ENCODE assay signal across 8 mouse cellular contexts in the genomic region with DNA sequence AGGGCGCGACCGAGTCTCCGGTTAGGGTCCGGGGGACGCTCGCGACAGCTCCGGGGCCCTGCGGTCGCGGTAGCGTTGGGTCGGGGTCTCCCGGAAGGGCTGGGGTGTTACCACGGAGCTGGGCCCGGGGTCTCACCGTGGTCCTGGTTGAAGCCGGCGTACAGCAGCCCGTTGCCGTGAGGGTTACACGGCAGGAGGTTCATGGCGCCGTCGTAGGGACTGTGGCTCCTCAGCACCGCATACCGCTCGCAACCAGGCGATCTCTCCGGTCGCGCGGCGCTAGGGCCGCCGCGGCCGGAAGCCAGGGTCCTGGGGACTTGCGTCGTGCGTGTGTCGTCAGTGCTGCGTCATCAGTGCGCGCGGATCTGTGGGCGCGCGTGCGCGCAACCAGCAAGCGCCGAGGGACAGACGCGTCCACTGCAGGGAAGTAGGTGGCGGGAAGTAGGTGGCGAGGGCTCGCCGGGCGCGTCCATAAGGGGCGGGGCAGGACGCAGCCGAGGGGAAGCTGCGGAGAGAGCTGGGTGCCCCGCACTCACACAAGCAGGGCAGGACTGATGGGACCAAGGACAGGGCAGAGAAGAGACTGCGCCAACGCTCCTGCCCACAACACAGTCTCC. TPM values are rescaled to one million over a fixed set of nuclear protein-coding genes. Genes with fewer than 3 reads are reported as not detected.
DNase-seq lines count a peak whose midpoint lies in the region; ATAC-seq and TF ChIP-seq lines count a peak whose summit lies in the region.

Gene Wdr45b (minus strand): TSS at position 355 of the 617 bp plus-strand sequence.

- in situ Hi-C loops in ES-E14 (cut with MboI; ENCODE audit: low sequenced_read_pairs in 2 of 2, unreplicated experiment in 2 of 2): no loop called here

- ATAC-seq in forebrain, embryonic 15.5 days (replicated peaks): peak; percentile 98
- ATAC-seq in neutrophil, adult 5-6 weeks (ENCODE audit: extremely low read depth, insufficient number of reproducible peaks, low FRiP score, poor library complexity, severe bottlenecking): peak; percentile 94

- TF ChIP-seq POLR2A in lung, adult 2 months (IDR thresholded peaks at IDR 0.05; ENCODE audit: borderline replicate concordance, extremely low read depth, low read depth, low read length): peak; percentile 78

- H3K27me3 ChIP-seq in forebrain, embryonic 15.5 days: no peaks in the 10 kb centered on the region

- DNase-seq in ES-E14 (ENCODE audit: low read depth, low spot score): peak; percentile 92
- peak; percentile 99 for DNase-seq in cerebellum, adult 11-12 months
- peak; percentile 95 for DNase-seq in heart, postnatal 25 days (ENCODE audit: low spot score)
- peak; percentile 96 to 98 for DNase-seq in layer of hippocampus, adult 18-20 months (ENCODE audit: low spot score in 2 of 2)
- DNase-seq in lung, adult 2 months: peak; percentile 98
- peak; percentile 94 for DNase-seq in thymus, adult 18-20 months

- H3K4me2 ChIP-seq in forebrain, embryonic 15.5 days (replicated peaks): peak within 1 kb of the TSS; percentile 71

- H3K4me1 ChIP-seq in ES-E14 (ENCODE audit: control insufficient read depth in 2 of 2, insufficient read depth in 2 of 2, low read length in 2 of 2, poor library complexity in 1 of 2): peaks cover 4% of the 10 kb centered on the region in 2 experiments; a peak in 2 of 4 replicates
- peaks cover 23% of the 10 kb centered on the region for H3K4me1 ChIP-seq in forebrain, embryonic 15.5 days
- H3K4me1 ChIP-seq in lung, adult 2 months (ENCODE audit: control insufficient read depth, insufficient read depth, low read length): peaks cover 11% of the 10 kb centered on the region

- H3K9ac ChIP-seq in ES-E14 (ENCODE audit: insufficient read depth, low read depth, low read length, poor library complexity, severe bottlenecking): peak within 1 kb of the TSS; percentile 95
- H3K9ac ChIP-seq in forebrain, embryonic 15.5 days (replicated peaks): peak within 1 kb of the TSS; percentile 69

- H3K36me3 ChIP-seq in ES-E14 (ENCODE audit: control insufficient read depth, insufficient read depth, low read length, poor library complexity, severe bottlenecking): no peaks in the 10 kb centered on the region
- H3K36me3 ChIP-seq in forebrain, embryonic 15.5 days: no peaks in the 10 kb centered on the region; the same call in 1 of the 2 replicates

- intact Hi-C loops in heart, postnatal 25 days (cut with DNase I): loop anchor here (5.0 to 10.0 kb wide), 2 partner anchors 122 to 311 kb away; no protein-coding TSS in a partner anchor

- under 1% methylated on average over 69 of the region's 69 CpGs for WGBS in forebrain, embryonic 15.5 days
- under 1% methylated on average over 69 of the region's 69 CpGs for WGBS in lung, adult 2 months

- H3K9me3 ChIP-seq in ES-E14 (ENCODE audit: control insufficient read depth, insufficient read depth, low read depth, low read length): no peaks in the 10 kb centered on the region
- no peaks in the 10 kb centered on the region for H3K9me3 ChIP-seq in forebrain, embryonic 15.5 days

- H3K27ac ChIP-seq in ES-E14 (ENCODE audit: insufficient read depth, low read depth, low read length, poor library complexity, severe bottlenecking): peak within 1 kb of the TSS; percentile 65; the same call in 1 of the 2 replicates
- peak within 1 kb of the TSS; percentile 79 for H3K27ac ChIP-seq in forebrain, embryonic 15.5 days (replicated peaks)

- TF ChIP-seq CTCF in lung, adult 2 months (IDR thresholded peaks at IDR 0.05; ENCODE audit: insufficient read depth, low read length): no peak

- H3K4me3 ChIP-seq in ES-E14 (ENCODE audit: insufficient read depth in 1 of 2, low read depth in 1 of 2, low read length in 2 of 2, poor library complexity in 1 of 2, severe bottlenecking in 1 of 2): peak within 1 kb of the TSS; percentile 84 to 96
- H3K4me3 ChIP-seq in forebrain, embryonic 15.5 days: peak within 1 kb of the TSS; percentile 59
- peak within 1 kb of the TSS; percentile 80 for H3K4me3 ChIP-seq in lung, adult 2 months (replicated peaks; ENCODE audit: extremely low read depth, low read depth, low read length)

TF ChIP-seq in ES-E14, 5 proteins besides CTCF, POLR2A, EP300 and RAD21:
- TF ChIP-seq MAFK (IDR thresholded peaks at IDR 0.05; ENCODE audit: insufficient read depth, low read depth, low read length) (no peak), HCFC1 (IDR thresholded peaks at IDR 0.05; ENCODE audit: borderline replicate concordance, insufficient read depth, low read length) (peak; percentile 89)

RNA-seq across cellular contexts. Expression of gene Wdr45b, which starts in this region (rescaled TPM):
- total RNA-seq in ES-E14 (2012; rRNA removed): 50.5 and 71.8 TPM in 2 replicates
- 86.2 and 87.0 TPM in 2 replicates for polyA plus RNA-seq in forebrain, embryonic 15.5 days (2015; fragmentation: Nextera tagmentation; extraction: Ambion mirVana)
- 10 to 100 TPM; 32.5 to 34.2 TPM for total RNA-seq in heart, postnatal 25 days (2021)
- 10 to 100 TPM; 69.1 to 75.7 TPM for total RNA-seq in layer of hippocampus, adult 18-20 months (2021)
- 41.5 and 45.3 TPM in 2 replicates for polyA plus RNA-seq in lung, adult 2 months (2012; rRNA removed)
- total RNA-seq in neutrophil, adult 5-6 weeks (2017): 51.9 and 56.8 TPM in 2 replicates

Comparison
In these comparisons a context has a peak if more than half of its experiments do, and no peak if none do; other contexts are left out.
1. Peak in every context shown above with its lines: DNase-seq, ATAC-seq, H3K4me3 ChIP-seq and H3K27ac ChIP-seq.